Mouse (Mus musculus) left cerebral cortex, adult 2 months (tissue): Measurements from ENCODE around the gene Zfp961. TPM values are rescaled to one million over a fixed set of nuclear protein-coding genes. Genes with fewer than 3 reads are reported as not detected.

Experiments
- DNase-seq, 2 experiments: peaks; one replicate each; pipeline ENCODE4 v3.0.0; 2021 to 2022; ENCODE audit warnings: low spot score in 2 of 2, mixed read lengths in 1 of 2; ENCODE audit errors: extremely low spot score in 1 of 2
- H3K27ac ChIP-seq: fragments of 200-600 bp; 2 replicates; pipeline ENCODE4 v1.8.1; 2022
- H3K4me3 ChIP-seq: fragments of 200-600 bp; 2 replicates; pipeline ENCODE4 v1.8.1; 2022
- CTCF ChIP-seq: fragments of 200-600 bp; IDR thresholded peaks from 2 replicates; pipeline ENCODE4 v1.8.1; 2022; ENCODE audit warnings: antibody characterized with exemption, mild to moderate bottlenecking, moderate library complexity
- intact Hi-C: fragments of 180-260 bp; cut with DNase I; formaldehyde crosslinking; loops from one replicate; pipeline ENCODE4 v1.15.1; 2025
- total RNA-seq, 2 experiments: library from RNA; stranded (reverse); gene quantifications; 2 replicates each; pipeline ENCODE4 v1.2.3; 2021

The Zfp961 gene
- total RNA-seq, 2 experiments from 2014 or later, result 15.0 to 15.3 TPM

DNA sequence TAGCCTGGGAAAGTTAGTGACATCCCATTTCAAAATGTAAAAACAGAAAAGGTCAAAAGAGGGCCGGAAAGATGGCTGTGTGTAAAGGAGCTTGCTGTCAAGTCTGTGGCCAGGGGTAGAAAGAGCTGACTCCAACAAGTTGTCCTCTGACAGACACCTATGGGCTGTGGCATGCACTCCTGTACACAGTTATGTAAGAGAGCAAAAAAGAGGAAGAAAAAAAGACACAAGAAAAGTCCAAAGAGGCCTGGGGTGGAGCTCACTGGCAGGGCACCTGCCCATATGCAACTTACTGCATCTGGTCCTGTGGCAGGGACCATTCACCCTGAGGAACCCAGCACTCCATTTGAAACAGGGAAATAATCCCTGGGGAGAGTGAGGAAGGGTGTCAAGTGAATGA lies 91.7 kb downstream of the Zfp961 start:
- intact Hi-C loops, result no loop called here
- no peak overlapping the region for H3K27ac ChIP-seq
- H3K4me3 ChIP-seq, result no peak overlapping the region
- no peak for DNase-seq
- no peak for TF ChIP-seq CTCF

Other genes starting within 250 kb of the Zfp961 start
- under 1 TPM; 0.68 to 0.79 TPM for gene B3gnt3, start 249.2 kb upstream of the Zfp961 start, total RNA-seq
- gene Fcho1, start 225.3 kb upstream of the Zfp961 start, total RNA-seq, result 100 to 1,000 TPM; 184 TPM
- gene Zfp709, start 69.0 kb upstream of the Zfp961 start, total RNA-seq, result 10 to 100 TPM; 10.5 to 10.6 TPM
- 10 to 100 TPM; 11.1 to 12.1 TPM for gene Zfp882, start 42.4 kb upstream of the Zfp961 start, total RNA-seq
- gene Zfp617, start 42.4 kb upstream of the Zfp961 start, total RNA-seq, result 10 to 100 TPM; 25.3 to 28.4 TPM
- not detected for gene Cyp4f18, start 58.6 kb downstream of the Zfp961 start, total RNA-seq
- not detected for gene Olfr372, start 90.2 kb downstream of the Zfp961 start, total RNA-seq
- not detected for gene Olfr373, start 132.1 kb downstream of the Zfp961 start, total RNA-seq
- not detected for gene Olfr374, start 156.0 kb downstream of the Zfp961 start, total RNA-seq
- 10 to 100 TPM; 24.9 to 29.7 TPM for gene Tpm4, start 183.9 kb downstream of the Zfp961 start, total RNA-seq
- 10 to 100 TPM; 32.4 to 37.9 TPM for gene Rab8a, start 210.2 kb downstream of the Zfp961 start, total RNA-seq
- not detected for gene Hsh2d, start 238.6 kb downstream of the Zfp961 start, total RNA-seq